Mouse (Mus musculus) cerebellum, postnatal 4 days (tissue): Measurements from ENCODE around the gene Fam228b.
A peak's percentile ranks its signal among the peaks of the same experiment; 100 is the strongest.
"Not testable (repeated sequence)": the region's sequence is repeated elsewhere in the genome, so short reads cannot be mapped to it uniquely, and the experiment has no call there.

Experiments
- DNase-seq, 2 experiments: peaks; one replicate each; pipeline ENCODE4 v3.0.0; 2022; ENCODE audit warnings: low spot score in 2 of 2, mixed read lengths in 1 of 2

The Fam228b gene

GRCm38 (mm10) chr12:4768492-4769332 lies at the start of gene Fam228b, which contains the start of gene Pfn4:
Gene Fam228b, minus strand, starts transcription at chr12:4769267.
Gene Pfn4, plus strand, starts transcription at chr12:4769022.
- DNase-seq = peak; percentile 98 to 100

DNA sequence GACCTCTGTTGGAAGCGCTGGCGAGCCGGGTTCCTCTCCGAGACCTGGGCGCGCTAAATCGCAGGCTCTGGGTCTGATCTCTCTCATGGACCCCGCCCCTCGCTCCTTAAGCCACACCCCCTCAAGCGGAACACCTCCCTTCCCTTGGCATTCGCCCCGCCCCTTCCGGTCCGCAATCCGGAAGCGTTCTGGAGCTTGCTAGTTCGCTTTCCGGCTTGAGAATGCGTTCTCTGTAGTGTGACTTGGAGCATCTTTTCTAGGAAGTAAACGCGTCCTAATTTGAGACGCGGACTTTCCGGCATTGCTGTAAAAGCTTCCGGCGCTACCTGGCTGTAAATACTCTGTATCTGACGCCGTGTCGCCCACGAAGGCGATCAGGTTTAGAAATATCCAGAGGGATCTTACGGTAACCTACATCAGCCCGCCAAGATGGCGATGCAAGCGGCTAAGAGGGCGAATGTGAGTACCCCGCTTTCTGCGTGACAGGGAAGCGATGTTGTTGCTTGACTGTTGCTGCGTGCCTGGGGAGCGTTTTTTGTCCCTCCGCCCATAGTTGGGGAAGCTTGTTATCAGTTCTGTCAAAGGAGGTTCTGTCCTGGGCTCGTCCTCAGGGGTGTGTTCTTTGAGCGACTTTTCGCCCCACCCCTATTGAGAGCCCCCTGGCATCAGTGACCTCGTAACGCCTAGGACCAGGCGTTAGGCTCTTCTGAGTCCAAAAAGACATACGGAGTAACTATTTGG lies 48.5 kb upstream of the Fam228b start, which contains the start of gene Sf3b6:
Gene Sf3b6, plus strand, starts transcription at position 184 of the 741 bp plus-strand sequence.
- DNase-seq = peak; percentile 93 to 97

- no peak for DNase-seq
Measured at GRCm38 (mm10) chr12:4816680-4817360, 47.8 kb upstream of the Fam228b start.

DNA sequence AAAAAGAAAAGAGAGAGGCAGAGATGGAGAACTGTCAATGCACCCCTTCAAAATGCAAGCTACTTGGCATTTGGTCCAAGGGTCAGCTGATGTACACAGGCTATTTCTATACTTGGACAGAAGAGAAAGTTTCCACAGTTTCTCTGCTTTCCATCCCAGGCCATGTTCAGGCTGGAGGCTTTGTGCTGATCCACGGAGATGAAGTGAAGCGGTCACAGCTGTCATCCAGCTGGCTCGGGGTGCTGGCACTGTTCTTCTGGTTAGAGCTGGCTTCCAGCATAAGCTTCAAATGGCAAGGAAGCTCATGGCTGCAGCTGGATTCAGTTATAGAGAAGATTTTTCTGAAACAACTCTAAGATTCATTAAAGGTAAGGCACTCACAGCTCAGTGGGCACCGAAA lies 44.6 kb upstream of the Fam228b start:
- peak in 1 of 2 experiments; percentile 9 for DNase-seq

- no peak for DNase-seq
Measured at GRCm38 (mm10) chr12:4811705-4812104, 42.6 kb upstream of the Fam228b start.

DNA sequence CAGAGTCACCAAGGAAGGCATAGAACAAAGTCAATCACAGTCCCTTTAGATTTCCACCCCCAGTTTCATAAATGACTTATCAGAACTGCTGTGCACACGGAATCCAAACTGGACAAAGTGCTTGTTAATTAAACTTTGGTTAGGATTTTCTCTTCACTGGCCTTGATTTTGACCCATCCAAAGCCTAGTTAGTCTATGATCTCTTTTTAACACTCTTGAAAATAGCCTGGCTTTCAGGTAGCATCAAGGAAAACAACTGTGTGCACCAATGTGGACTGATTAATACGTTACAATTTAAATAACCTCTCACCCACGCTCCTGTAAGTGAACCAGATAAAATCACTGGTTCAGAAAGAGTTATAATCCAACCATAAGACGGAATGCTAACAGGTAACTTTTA lies 42.0 kb upstream of the Fam228b start:
- no peak for DNase-seq

- not testable (repeated sequence) for DNase-seq
Measured at GRCm38 (mm10) chr12:4797471-4797870, 28.4 kb upstream of the Fam228b start.

- peak in 1 of 2 experiments; percentile 32 for DNase-seq
Measured at GRCm38 (mm10) chr12:4793718-4794117, 24.7 kb upstream of the Fam228b start.

DNA sequence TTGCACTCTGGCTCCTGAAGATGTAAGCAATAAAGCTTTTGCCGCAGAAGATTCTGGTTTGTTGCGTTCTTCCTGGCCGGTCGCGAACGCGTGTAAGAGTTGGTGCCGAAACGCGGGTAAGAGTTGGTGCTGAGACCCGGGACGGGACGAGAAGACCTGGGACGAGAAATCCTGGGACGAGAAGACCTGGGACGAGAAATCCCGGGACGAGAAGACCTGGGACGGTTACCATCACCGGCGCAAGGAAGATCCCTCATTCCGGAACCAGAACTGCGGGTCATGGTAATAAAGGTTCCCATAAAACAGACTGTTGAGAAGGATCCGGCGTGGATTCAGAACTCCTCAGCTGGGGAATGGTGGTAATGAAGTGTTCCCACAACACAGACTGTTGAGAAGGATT lies 19.1 kb upstream of the Fam228b start:
- DNase-seq = not testable (repeated sequence)

- no peak for DNase-seq
Measured at GRCm38 (mm10) chr12:4784466-4784865, 15.4 kb upstream of the Fam228b start.

- DNase-seq = no peak
Measured at GRCm38 (mm10) chr12:4783598-4783997, 14.5 kb upstream of the Fam228b start.

DNA sequence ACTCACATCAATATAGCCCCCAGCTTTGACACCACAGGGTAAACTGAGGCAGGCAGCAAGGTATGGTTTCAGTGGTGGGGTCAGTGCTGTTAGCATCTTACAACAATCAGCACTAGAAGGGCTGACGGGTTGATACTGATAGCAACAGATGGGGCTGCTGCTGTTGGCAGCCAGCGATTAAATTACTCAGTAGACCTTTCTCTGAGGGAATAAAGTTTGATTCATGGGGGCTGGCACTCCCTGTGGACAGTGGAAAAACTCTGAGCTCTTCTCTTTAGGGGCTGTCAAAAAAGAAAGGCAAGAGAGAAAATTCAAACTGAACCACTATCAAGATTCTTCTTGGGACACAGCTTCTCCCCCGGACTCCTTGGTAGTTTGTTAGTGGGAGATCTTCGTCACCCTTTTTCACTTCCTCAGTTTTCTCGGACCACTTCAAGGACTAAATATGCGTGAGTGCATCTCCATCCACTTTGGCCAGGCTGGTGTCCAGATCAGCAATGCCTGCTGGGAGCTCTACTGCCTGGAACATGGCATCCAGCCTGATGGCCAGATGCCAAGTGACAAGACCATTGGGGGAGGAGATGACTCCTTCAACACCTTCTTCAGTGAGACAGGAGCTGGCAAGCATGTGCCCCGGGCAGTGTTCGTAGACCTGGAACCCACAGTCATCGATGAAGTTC lies 12.8 kb upstream of the Fam228b start:
- not testable (repeated sequence) for DNase-seq

DNA sequence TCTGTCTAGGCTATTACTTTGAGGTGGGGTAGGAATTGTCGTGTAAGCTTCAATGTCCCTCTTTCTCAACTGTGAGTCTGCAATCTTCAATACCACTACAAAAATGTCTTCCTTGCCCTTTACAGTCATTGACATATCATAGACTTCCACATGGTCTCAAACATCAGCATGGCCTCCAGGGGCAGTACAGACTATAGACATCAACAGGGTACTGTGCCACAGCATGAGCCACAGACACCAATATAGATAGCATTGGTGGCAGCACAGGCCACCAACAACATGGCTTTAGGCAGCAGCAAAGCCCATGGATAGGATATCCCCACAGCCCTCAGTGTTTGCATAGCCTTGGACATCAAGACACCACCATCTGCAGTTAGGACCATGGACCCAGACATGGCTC lies 12.2 kb upstream of the Fam228b start:
- no peak for DNase-seq

DNA sequence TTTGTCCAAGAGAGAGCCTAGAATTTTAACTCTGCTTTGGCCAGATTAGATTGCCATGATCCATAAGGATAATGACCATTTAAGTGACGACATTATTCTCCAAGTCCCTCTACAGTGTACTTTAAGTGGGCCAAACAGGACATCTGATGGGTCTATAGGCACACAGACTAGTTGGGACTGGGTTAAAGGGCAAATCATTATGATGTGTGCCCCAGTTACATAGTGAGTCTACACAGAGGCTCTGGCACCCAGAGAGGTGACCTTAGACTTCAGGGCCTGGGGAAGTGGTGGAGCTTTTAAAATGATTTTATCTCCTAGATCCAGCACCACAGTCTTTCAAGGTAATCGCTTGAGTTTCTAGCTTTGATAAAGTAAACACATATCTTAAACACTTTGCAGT lies 11.2 kb upstream of the Fam228b start:
- DNase-seq = no peak

DNA sequence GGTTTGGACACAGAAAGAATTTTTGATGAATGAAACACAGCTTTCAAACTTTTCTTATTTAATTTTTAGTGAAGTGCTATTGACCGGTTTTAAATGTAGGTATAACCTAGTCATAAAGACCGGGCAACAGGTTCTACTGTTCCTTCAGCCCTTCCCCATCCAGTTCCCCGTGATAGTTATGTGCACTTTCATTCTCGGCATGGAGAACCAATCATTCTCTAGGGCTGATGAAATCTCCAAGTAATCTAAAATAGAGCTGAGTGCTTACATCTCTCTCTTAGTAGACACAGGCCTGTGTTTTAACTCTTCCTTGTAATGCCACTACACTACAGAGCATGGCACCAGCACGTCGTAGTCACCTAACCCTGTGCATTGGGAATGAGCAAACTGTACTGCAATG lies 8.7 kb upstream of the Fam228b start:
- DNase-seq = no peak

- DNase-seq = no peak
Measured at GRCm38 (mm10) chr12:4775588-4775949, 6.5 kb upstream of the Fam228b start.

- DNase-seq = no peak
Measured at GRCm38 (mm10) chr12:4774895-4775587, 6.0 kb upstream of the Fam228b start.

DNA sequence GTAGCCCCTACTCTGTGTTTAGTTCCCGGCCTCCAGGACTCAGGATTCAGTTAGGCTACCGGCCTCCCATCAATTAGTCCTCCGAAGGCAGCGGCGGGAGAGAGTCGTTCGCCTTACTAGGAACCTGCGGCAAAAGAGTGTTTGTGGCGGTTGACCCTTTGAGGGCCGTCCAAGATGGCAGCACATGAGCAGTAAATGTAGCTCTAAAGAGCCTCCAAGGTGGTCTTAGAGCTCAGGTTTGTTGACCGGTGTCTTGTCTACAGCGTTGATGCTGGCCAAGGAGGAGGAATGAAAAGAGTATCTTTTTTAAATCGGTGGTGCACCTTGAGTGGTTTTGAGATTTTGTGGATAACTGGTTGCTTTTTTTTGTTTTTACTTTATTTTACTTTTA lies 261 bp upstream of the Fam228b start:
- DNase-seq = no peak

GRCm38 (mm10) chr12:4757060-4757459 lies 12.0 kb downstream of the Fam228b start:
- no peak for DNase-seq

GRCm38 (mm10) chr12:4754451-4754850 lies 14.6 kb downstream of the Fam228b start:
- DNase-seq = not testable (repeated sequence)

- DNase-seq = no peak
Measured at GRCm38 (mm10) chr12:4744486-4744885, 24.6 kb downstream of the Fam228b start.
